Mouse (Mus musculus): ENCODE data around the gene Gsn. TPM values are rescaled to one million over a fixed set of nuclear protein-coding genes. Genes with fewer than 3 reads are reported as not detected.

Gsn gene
- polyA plus RNA-seq, 1 experiment from 2014 or later: 386 TPM

DNA sequence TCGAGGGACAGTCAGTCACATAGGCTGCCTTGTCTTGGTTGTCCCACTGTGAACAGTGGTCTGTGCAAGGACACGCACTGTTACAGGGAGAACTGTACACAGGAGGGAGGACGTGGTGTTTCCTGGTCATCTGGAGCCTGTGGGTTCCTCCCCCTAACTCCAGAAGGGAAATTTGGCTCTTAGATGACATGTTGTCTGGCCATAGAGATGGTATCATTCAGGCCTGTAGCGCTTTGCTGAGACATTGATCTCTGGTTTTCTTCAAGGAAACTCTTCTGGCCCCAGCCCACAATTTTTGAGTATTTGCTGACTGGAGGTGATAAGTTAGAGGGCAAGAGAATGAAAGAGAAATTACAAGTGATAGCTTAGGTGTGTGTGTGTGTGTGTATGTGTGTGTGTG is 2.4 kb downstream of the Gsn start:
- Histone ChIP-seq H3K9ac (ENCODE audit: low read length) (no peak overlapping the region), H3K4me1 (ENCODE audit: control insufficient read depth, insufficient read depth, low read length) (peaks cover 31% of the 10 kb centered on the region), H3K27ac (ENCODE audit: low read length) (peak overlapping the region; percentile 39), H3K36me3 (ENCODE audit: control insufficient read depth, insufficient read depth, low read length) (no peaks in the 10 kb centered on the region), H3K27me3 (ENCODE audit: control insufficient read depth, insufficient read depth, low read length) (no peaks in the 10 kb centered on the region), H3K4me3 (replicated peaks; ENCODE audit: low read length) (no peak overlapping the region), H3K9me3 (replicated peaks; ENCODE audit: control insufficient read depth, low read length) (no peaks in the 10 kb centered on the region), H3K4me2 (ENCODE audit: low read depth, low read length) (peak overlapping the region; percentile 90; the same call in 1 of the 2 replicates)
- no peak for ATAC-seq (ENCODE audit: insufficient read depth, low FRiP score)
- 71% methylated on average over 4 of the region's 4 CpGs for WGBS

DNA sequence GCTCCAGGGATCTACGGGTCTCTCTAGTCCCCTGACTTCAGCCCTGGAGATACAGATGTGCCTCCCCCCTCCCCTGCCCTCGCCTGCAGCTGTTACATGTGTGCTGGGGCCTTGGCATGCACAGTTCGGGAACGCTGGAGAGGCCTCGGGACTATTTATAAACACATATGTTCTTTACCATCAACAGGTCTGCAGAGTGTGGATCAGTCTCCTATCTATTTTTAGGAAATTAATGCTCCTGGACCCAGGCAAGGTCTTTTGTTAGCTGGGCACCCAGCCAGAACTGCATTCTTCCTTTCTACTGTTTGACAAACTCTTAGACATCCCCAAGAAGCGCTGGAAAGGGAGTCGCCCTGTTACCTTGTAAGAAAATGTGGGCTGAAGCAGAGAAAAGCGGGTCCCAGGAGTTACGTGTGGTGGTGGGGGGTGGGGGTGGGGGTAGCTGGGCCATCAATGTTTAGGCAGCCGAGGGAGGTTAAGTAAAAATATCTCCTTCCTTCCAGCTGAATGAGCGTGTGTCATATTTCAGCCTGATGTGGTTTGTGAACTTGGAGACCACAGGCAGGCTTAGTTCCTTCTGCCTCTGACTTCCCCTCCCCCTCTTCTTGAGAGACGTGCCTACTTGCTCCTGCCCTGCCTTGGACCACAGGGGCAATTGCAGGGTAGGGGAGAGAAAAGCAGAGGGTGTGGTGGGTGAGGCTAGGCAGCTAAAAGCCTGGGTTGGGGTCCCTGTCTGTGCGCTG is 3.3 kb downstream of the Gsn start:
- WGBS: 23% methylated on average over 13 of the region's 13 CpGs
- no peaks in the 10 kb centered on the region for H3K36me3 ChIP-seq (ENCODE audit: control insufficient read depth, insufficient read depth, low read length)
- no peaks in the 10 kb centered on the region for H3K27me3 ChIP-seq (ENCODE audit: control insufficient read depth, insufficient read depth, low read length)
- peak overlapping the region; percentile 9; the same call in 1 of the 2 replicates for H3K9ac ChIP-seq (ENCODE audit: low read length)
- H3K4me2 ChIP-seq (ENCODE audit: low read depth, low read length): peak overlapping the region; percentile 30
- peaks cover 31% of the 10 kb centered on the region for H3K4me1 ChIP-seq (ENCODE audit: control insufficient read depth, insufficient read depth, low read length)
- H3K9me3 ChIP-seq (replicated peaks; ENCODE audit: control insufficient read depth, low read length): no peaks in the 10 kb centered on the region
- ATAC-seq (ENCODE audit: insufficient read depth, low FRiP score): peak; percentile 54
- peak overlapping the region; percentile 72 for H3K27ac ChIP-seq (ENCODE audit: low read length)
- no peak overlapping the region for H3K4me3 ChIP-seq (replicated peaks; ENCODE audit: low read length)

DNA sequence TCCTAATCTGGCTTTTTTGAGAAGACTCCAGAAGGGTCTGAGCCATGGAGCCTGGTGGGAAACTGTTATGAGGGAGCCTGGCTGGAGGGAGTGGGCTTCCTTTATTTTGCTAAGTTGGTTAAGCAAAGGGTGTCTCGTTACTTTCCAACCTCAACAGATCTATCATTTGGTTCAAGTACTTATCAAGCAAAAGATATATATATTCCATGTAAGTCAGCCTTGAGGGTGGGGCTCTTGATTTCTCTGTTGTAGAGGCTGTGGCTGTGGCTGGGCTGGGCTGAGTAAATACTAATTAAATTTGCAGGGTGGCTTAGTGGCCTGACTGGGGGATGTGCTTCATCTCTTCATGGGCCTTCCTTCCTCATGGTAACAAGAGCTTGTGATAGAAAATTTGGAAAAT is 4.1 kb downstream of the Gsn start:
- 31% methylated on average over 1 of the region's 1 CpGs for WGBS
- peaks cover 34% of the 10 kb centered on the region for H3K4me1 ChIP-seq (ENCODE audit: control insufficient read depth, insufficient read depth, low read length)
- no peak overlapping the region for H3K4me3 ChIP-seq (replicated peaks; ENCODE audit: low read length)
- no peaks in the 10 kb centered on the region for H3K9me3 ChIP-seq (replicated peaks; ENCODE audit: control insufficient read depth, low read length)
- H3K27me3 ChIP-seq (ENCODE audit: control insufficient read depth, insufficient read depth, low read length): no peaks in the 10 kb centered on the region
- H3K36me3 ChIP-seq (ENCODE audit: control insufficient read depth, insufficient read depth, low read length): no peaks in the 10 kb centered on the region
- H3K9ac ChIP-seq (ENCODE audit: low read length): no peak overlapping the region
- H3K4me2 ChIP-seq (ENCODE audit: low read depth, low read length): no peak overlapping the region
- no peak for ATAC-seq (ENCODE audit: insufficient read depth, low FRiP score)
- peak overlapping the region; percentile 72 for H3K27ac ChIP-seq (ENCODE audit: low read length)

DNA sequence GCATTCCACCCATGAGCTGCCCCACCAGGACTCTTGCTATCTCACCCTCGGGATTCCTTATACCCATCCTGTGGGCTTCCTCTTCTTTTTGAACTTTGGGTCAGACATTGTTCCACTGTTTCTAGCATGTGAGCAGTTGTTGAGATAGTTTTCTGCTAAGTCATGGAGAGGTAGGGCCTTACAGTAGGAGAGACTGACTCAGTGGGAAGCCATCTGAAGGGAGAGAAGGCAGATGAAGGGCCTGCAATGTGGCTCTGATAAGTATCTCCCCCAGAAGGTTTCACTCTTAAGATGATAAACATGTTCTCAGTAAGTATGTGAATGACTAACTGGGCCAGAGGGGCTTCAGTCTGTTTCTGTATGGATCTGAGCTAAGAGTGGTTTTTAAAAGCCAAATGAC is 7.9 kb downstream of the Gsn start:
- H3K4me3 ChIP-seq (replicated peaks; ENCODE audit: low read length): no peak overlapping the region
- WGBS: 77% methylated on average over 1 of the region's 1 CpGs
- no peak overlapping the region for H3K27ac ChIP-seq (ENCODE audit: low read length)
- H3K4me1 ChIP-seq (ENCODE audit: control insufficient read depth, insufficient read depth, low read length): peaks cover 51% of the 10 kb centered on the region
- no peak overlapping the region for H3K9ac ChIP-seq (ENCODE audit: low read length)
- no peaks in the 10 kb centered on the region for H3K36me3 ChIP-seq (ENCODE audit: control insufficient read depth, insufficient read depth, low read length)
- no peak overlapping the region for H3K4me2 ChIP-seq (ENCODE audit: low read depth, low read length)
- ATAC-seq (ENCODE audit: insufficient read depth, low FRiP score): no peak
- H3K27me3 ChIP-seq (ENCODE audit: control insufficient read depth, insufficient read depth, low read length): no peaks in the 10 kb centered on the region
- no peaks in the 10 kb centered on the region for H3K9me3 ChIP-seq (replicated peaks; ENCODE audit: control insufficient read depth, low read length)

DNA sequence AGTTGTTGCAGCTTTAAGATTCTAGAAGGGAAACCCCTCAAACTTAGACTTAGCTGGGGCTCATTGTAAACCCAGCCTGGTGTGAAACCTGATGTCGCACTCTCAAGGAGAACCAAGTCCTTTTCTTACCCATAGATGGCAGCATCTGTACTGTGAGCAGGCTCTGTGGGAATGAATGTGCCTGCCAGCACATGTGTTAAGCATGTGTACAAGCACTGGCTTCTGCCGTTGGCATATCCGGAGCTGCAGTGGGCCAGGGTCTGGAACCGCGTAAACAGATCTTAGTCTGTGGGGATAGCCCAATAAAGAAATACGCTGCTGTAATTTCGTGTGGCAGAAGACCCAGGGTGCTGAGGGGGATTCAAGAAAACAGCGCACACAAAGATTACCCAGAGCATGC is 9.1 kb downstream of the Gsn start:
- peak; percentile 56; the same call in 1 of the 2 replicates for ATAC-seq (ENCODE audit: insufficient read depth, low FRiP score)
- Histone ChIP-seq H3K27me3 (ENCODE audit: control insufficient read depth, insufficient read depth, low read length) (no peaks in the 10 kb centered on the region), H3K36me3 (ENCODE audit: control insufficient read depth, insufficient read depth, low read length) (no peaks in the 10 kb centered on the region), H3K9me3 (replicated peaks; ENCODE audit: control insufficient read depth, low read length) (no peaks in the 10 kb centered on the region), H3K4me1 (ENCODE audit: control insufficient read depth, insufficient read depth, low read length) (peaks cover 51% of the 10 kb centered on the region), H3K27ac (ENCODE audit: low read length) (peak overlapping the region; percentile 10), H3K9ac (ENCODE audit: low read length) (peak overlapping the region; percentile 54; the same call in 1 of the 2 replicates), H3K4me2 (ENCODE audit: low read depth, low read length) (peak overlapping the region; percentile 23; the same call in 1 of the 2 replicates), H3K4me3 (replicated peaks; ENCODE audit: low read length) (no peak overlapping the region)
- WGBS: 32% methylated on average over 8 of the region's 8 CpGs

DNA sequence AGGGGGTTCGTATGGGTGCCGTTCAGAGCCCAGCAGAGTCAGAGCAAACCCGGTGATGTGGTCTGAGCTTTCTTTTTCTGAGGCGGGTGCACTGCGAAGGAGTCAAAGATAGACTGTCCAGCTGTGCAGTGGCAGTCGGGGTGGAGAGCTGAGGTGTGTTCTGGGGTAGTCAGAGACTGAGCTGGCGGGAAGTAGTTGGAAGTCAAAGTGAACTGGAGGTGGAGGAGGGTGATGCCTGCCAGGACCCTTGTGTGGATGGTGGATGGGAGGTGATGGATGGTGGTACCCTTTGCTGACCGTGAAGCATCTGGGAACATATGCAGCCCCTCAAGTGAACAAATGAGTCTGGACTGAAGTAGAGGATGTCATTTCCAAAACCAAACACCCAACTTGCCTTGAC is 9.6 kb downstream of the Gsn start:
- WGBS: 68% methylated on average over 8 of the region's 8 CpGs

DNA sequence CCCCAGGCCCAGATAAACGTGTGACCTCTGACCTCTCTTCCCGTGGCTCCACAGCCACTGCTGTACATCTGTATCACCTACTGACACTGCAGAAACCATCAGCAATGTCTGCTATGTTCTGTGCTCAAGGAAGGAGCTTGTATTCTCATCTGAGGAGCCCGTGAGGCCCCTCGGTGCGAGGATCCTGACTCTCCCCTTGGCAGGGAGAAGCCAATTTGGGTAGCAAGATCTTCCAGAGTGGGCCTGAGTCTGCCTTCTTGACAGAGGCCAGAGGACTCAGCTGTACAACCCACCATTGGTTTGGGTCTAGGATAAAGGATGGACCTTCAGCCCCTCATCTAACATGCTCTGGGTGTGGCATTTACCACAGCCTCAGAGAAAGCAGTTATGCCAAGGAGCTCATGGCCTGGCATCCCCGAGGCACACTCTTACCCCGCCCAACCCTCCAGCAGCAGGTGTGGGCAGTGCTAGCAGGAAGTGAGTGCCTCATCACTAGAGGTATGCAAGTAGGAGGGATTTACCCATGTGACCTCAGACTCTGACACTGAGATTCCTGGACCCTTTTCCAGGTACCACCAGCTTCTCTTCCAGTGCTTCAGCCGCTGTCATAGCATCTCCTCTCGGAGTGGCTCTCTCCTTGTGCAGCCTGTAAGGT is 10.2 kb downstream of the Gsn start:
- no peak for ATAC-seq (ENCODE audit: insufficient read depth, low FRiP score)
- H3K27ac ChIP-seq (ENCODE audit: low read length): peak overlapping the region; percentile 93

More for the DNA sequence above, 9.6 kb downstream of the Gsn start:
- Histone ChIP-seq H3K4me1 (ENCODE audit: control insufficient read depth, insufficient read depth, low read length) (peaks cover 54% of the 10 kb centered on the region), H3K4me2 (ENCODE audit: low read depth, low read length) (0 out of 2 replicates have a peak overlapping the region, but pooled peaks have one; percentile 23), H3K9ac (ENCODE audit: low read length) (peak overlapping the region; percentile 54), H3K27me3 (ENCODE audit: control insufficient read depth, insufficient read depth, low read length) (no peaks in the 10 kb centered on the region), H3K4me3 (replicated peaks; ENCODE audit: low read length) (no peak overlapping the region), H3K36me3 (ENCODE audit: control insufficient read depth, insufficient read depth, low read length) (no peaks in the 10 kb centered on the region), H3K9me3 (replicated peaks; ENCODE audit: control insufficient read depth, low read length) (no peaks in the 10 kb centered on the region), H3K27ac (ENCODE audit: low read length) (peak overlapping the region; percentile 10)
- ATAC-seq (ENCODE audit: insufficient read depth, low FRiP score): no peak

DNA sequence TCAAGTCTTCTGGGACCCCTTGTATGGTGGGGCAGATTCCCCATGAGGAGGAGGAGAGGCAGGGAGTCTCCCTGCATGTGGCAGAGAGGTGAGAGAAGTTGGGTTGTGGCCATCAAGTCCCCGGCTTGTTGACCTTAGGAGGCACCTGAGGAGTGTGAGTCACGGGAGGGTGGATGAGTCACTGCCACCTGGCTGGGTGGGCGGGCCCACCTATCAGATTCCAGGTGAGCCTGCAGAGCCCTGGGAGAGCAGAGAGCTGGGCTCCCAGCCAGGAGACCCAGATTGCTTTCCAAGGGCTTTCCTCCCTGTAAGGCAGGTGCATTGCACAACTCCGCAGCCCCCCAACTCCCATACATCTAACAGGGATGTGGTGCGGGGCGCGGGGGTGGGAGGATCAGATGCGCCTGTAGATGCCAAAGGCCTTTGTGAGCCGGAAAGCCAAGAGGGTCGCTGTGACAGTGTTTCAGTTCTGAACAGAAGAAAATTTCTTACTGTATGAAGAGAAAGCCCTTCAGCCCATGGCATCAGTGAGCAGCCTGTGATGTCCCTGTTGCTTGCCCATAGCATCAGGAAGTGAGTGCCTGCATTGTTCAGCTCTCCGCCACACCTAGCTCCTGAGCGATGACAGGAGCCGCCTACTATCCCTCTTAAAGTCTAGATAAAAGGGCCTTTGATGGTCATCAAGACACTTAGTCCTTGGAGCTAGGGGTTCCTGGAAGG is 11.1 kb downstream of the Gsn start:
- Histone ChIP-seq H3K36me3 (ENCODE audit: control insufficient read depth, insufficient read depth, low read length) (no peaks in the 10 kb centered on the region), H3K4me3 (replicated peaks; ENCODE audit: low read length) (no peak overlapping the region), H3K27ac (ENCODE audit: low read length) (peak overlapping the region; percentile 93), H3K4me1 (ENCODE audit: control insufficient read depth, insufficient read depth, low read length) (peaks cover 63% of the 10 kb centered on the region), H3K27me3 (ENCODE audit: control insufficient read depth, insufficient read depth, low read length) (no peaks in the 10 kb centered on the region), H3K9me3 (replicated peaks; ENCODE audit: control insufficient read depth, low read length) (no peaks in the 10 kb centered on the region), H3K4me2 (ENCODE audit: low read depth, low read length) (peak overlapping the region; percentile 28; the same call in 1 of the 2 replicates), H3K9ac (ENCODE audit: low read length) (peak overlapping the region; percentile 54; the same call in 1 of the 2 replicates)
- ATAC-seq (ENCODE audit: insufficient read depth, low FRiP score): peak; percentile 71
- 62% methylated on average over 13 of the region's 13 CpGs for WGBS

More for the DNA sequence above, 10.2 kb downstream of the Gsn start:
- Histone ChIP-seq H3K9ac (ENCODE audit: low read length) (no peak overlapping the region), H3K36me3 (ENCODE audit: control insufficient read depth, insufficient read depth, low read length) (no peaks in the 10 kb centered on the region), H3K4me2 (ENCODE audit: low read depth, low read length) (peak overlapping the region; percentile 28; the same call in 1 of the 2 replicates), H3K4me3 (replicated peaks; ENCODE audit: low read length) (no peak overlapping the region), H3K4me1 (ENCODE audit: control insufficient read depth, insufficient read depth, low read length) (peaks cover 59% of the 10 kb centered on the region), H3K27me3 (ENCODE audit: control insufficient read depth, insufficient read depth, low read length) (no peaks in the 10 kb centered on the region), H3K9me3 (replicated peaks; ENCODE audit: control insufficient read depth, low read length) (no peaks in the 10 kb centered on the region)
- 66% methylated on average over 9 of the region's 9 CpGs for WGBS

Data from stomach, embryonic 16.5 days (tissue).